Mouse (Mus musculus) stomach, embryonic 15.5 days (tissue): ENCODE data around the gene Acaca. TPM values are rescaled to one million over a fixed set of nuclear protein-coding genes. Genes with fewer than 3 reads are reported as not detected.

Source experiments
- ATAC-seq: fragments of 200-750 bp; cut with Nextera tagmentation; 2 replicates; pipeline ENCODE4 v1.8.0; 2017; ENCODE audit warnings: low read depth, moderate number of reproducible peaks, moderate TSS enrichment; ENCODE audit not compliant: insufficient read depth, low FRiP score
- H3K27ac ChIP-seq: fragments of 300-500 bp; sonication (generic); 2 replicates; pipeline ENCODE4 v1.5.1; 2015; ENCODE audit warnings: mild to moderate bottlenecking, inconsistent platforms
- H3K27me3 ChIP-seq: fragments of 300-500 bp; sonication (generic); replicated peaks from 2 replicates; pipeline ENCODE4 v1.6.1; 2015; ENCODE audit warnings: inconsistent platforms
- H3K36me3 ChIP-seq: fragments of 300-500 bp; sonication (generic); 2 replicates; pipeline ENCODE4 v1.6.1; 2015; ENCODE audit warnings: inconsistent platforms
- H3K4me1 ChIP-seq: fragments of 300-500 bp; sonication (generic); 2 replicates; pipeline ENCODE4 v1.6.1; 2015; ENCODE audit warnings: inconsistent platforms
- H3K4me2 ChIP-seq: fragments of 300-500 bp; sonication (generic); 2 replicates; pipeline ENCODE4 v1.6.1; 2015; ENCODE audit warnings: mild to moderate bottlenecking, inconsistent platforms
- H3K4me3 ChIP-seq: fragments of 300-500 bp; sonication (generic); replicated peaks from 2 replicates; pipeline ENCODE4 v1.5.1; 2015; ENCODE audit warnings: inconsistent platforms
- H3K9ac ChIP-seq: fragments of 300-500 bp; sonication (generic); 2 replicates; pipeline ENCODE4 v1.6.1; 2015; ENCODE audit warnings: inconsistent platforms
- H3K9me3 ChIP-seq: fragments of 300-500 bp; sonication (generic); 2 replicates; pipeline ENCODE4 v1.6.1; 2016; ENCODE audit warnings: inconsistent platforms
- WGBS: fragments of 180-500 bp; shearing (Covaris S2); methylation state at CpG from one replicate; pipeline ENCODE4 v1.1.7; 2015; 5-methylcytosine and 5-hydroxymethylcytosine counted together
- polyA plus RNA-seq: library from polyadenylated mRNA; unstranded; fragments of >200 nt; fragmentation: Nextera tagmentation; extraction: Ambion mirVana; gene quantifications from 2 replicates; pipeline ENCODE4 v1.2.1, GENCODE M21; 2015

The Acaca gene
- polyA plus RNA-seq, 1 experiment from 2014 or later = 14.2 TPM

- WGBS = 59% methylated on average over 2 of the region's 2 CpGs
- Histone ChIP-seq H3K9me3 (no peaks in the 10 kb centered on the region), H3K27me3 (no peaks in the 10 kb centered on the region), H3K4me2 (no peak overlapping the region), H3K9ac (no peak overlapping the region), H3K4me3 (no peak overlapping the region), H3K36me3 (peaks cover 29% of the 10 kb centered on the region), H3K27ac (no peak overlapping the region), H3K4me1 (no peaks in the 10 kb centered on the region)
- ATAC-seq = no peak
Measured at GRCm38 (mm10) chr11:84116221-84116620, 13.3 kb upstream of the Acaca start.

- Histone ChIP-seq H3K9ac (no peak overlapping the region), H3K27me3 (no peaks in the 10 kb centered on the region), H3K4me3 (no peak overlapping the region), H3K36me3 (peaks cover 33% of the 10 kb centered on the region), H3K4me1 (0 out of 2 replicates have a peak, but pooled peaks cover 6% of the 10 kb centered on the region), H3K9me3 (no peaks in the 10 kb centered on the region), H3K4me2 (no peak overlapping the region), H3K27ac (no peak overlapping the region)
- no peak for ATAC-seq
- WGBS = 81% methylated on average over 4 of the region's 4 CpGs
Measured at GRCm38 (mm10) chr11:84117431-84117830, 12.0 kb upstream of the Acaca start.

- H3K4me3 ChIP-seq = no peak overlapping the region
- H3K36me3 ChIP-seq = peaks cover 33% of the 10 kb centered on the region
- WGBS = 68% methylated on average over 12 of the region's 12 CpGs
- no peak overlapping the region for H3K4me2 ChIP-seq
- 0 out of 2 replicates have a peak, but pooled peaks cover 6% of the 10 kb centered on the region for H3K4me1 ChIP-seq
- no peaks in the 10 kb centered on the region for H3K9me3 ChIP-seq
- ATAC-seq = peak; percentile 65; the same call in 1 of the 2 replicates
- H3K27me3 ChIP-seq = no peaks in the 10 kb centered on the region
- H3K9ac ChIP-seq = no peak overlapping the region
- peak overlapping the region; percentile 35; the same call in 1 of the 2 replicates for H3K27ac ChIP-seq
Measured at GRCm38 (mm10) chr11:84121051-84121956, 8.2 kb upstream of the Acaca start.

GRCm38 (mm10) chr11:84127977-84128376 lies 1.5 kb upstream of the Acaca start:
- H3K9ac ChIP-seq = no peak overlapping the region
- no peak overlapping the region for H3K27ac ChIP-seq
- 78% methylated on average over 4 of the region's 4 CpGs for WGBS
- no peak overlapping the region for H3K4me2 ChIP-seq
- H3K4me3 ChIP-seq = no peak overlapping the region
- peaks cover 13% of the 10 kb centered on the region for H3K36me3 ChIP-seq
- H3K4me1 ChIP-seq = no peaks in the 10 kb centered on the region; the same call in 1 of the 2 replicates
- H3K27me3 ChIP-seq = no peaks in the 10 kb centered on the region
- no peaks in the 10 kb centered on the region for H3K9me3 ChIP-seq
- no peak for ATAC-seq

GRCm38 (mm10) chr11:84129799-84130185 lies 320 bp downstream of the Acaca start:
- H3K4me2 ChIP-seq = peak overlapping the region; percentile 84
- peaks cover 11% of the 10 kb centered on the region for H3K36me3 ChIP-seq
- no peaks in the 10 kb centered on the region; the same call in 1 of the 2 replicates for H3K4me1 ChIP-seq
- H3K27me3 ChIP-seq = no peaks in the 10 kb centered on the region
- WGBS = 6% methylated on average over 11 of the region's 11 CpGs
- no peaks in the 10 kb centered on the region for H3K9me3 ChIP-seq
- peak; percentile 12; the same call in 1 of the 2 replicates for ATAC-seq
- peak overlapping the region; percentile 85; the same call in 1 of the 2 replicates for H3K9ac ChIP-seq
- no peak overlapping the region for H3K27ac ChIP-seq
- peak overlapping the region; percentile 90 for H3K4me3 ChIP-seq

GRCm38 (mm10) chr11:84134331-84134860 lies 4.9 kb downstream of the Acaca start:
- no peak overlapping the region for H3K9ac ChIP-seq

GRCm38 (mm10) chr11:84136453-84136852 lies 7.0 kb downstream of the Acaca start:
- no peak overlapping the region for H3K9ac ChIP-seq
- no peaks in the 10 kb centered on the region for H3K4me1 ChIP-seq
- H3K9me3 ChIP-seq = no peaks in the 10 kb centered on the region
- ATAC-seq = no peak
- no peak overlapping the region for H3K4me2 ChIP-seq
- no peaks in the 10 kb centered on the region for H3K27me3 ChIP-seq
- no peak overlapping the region for H3K27ac ChIP-seq
- no peak overlapping the region for H3K4me3 ChIP-seq
- 86% methylated on average over 3 of the region's 3 CpGs for WGBS
- no peaks in the 10 kb centered on the region for H3K36me3 ChIP-seq

More at GRCm38 (mm10) chr11:84134331-84134860, 4.9 kb downstream of the Acaca start:
- H3K4me1 ChIP-seq = no peaks in the 10 kb centered on the region; the same call in 1 of the 2 replicates
- H3K4me3 ChIP-seq = no peak overlapping the region
- no peaks in the 10 kb centered on the region for H3K36me3 ChIP-seq
- H3K27me3 ChIP-seq = no peaks in the 10 kb centered on the region
- ATAC-seq = no peak
- no peak overlapping the region for H3K27ac ChIP-seq
- 86% methylated on average over 2 of the region's 2 CpGs for WGBS
- H3K9me3 ChIP-seq = no peaks in the 10 kb centered on the region
- H3K4me2 ChIP-seq = no peak overlapping the region

GRCm38 (mm10) chr11:84141752-84142151 lies 12.3 kb downstream of the Acaca start:
- H3K36me3 ChIP-seq = no peaks in the 10 kb centered on the region
- H3K9ac ChIP-seq = no peak overlapping the region
- no peak overlapping the region for H3K4me3 ChIP-seq
- H3K9me3 ChIP-seq = no peaks in the 10 kb centered on the region
- no peak for ATAC-seq
- 58% methylated on average over 2 of the region's 2 CpGs for WGBS
- no peaks in the 10 kb centered on the region for H3K27me3 ChIP-seq
- no peak overlapping the region for H3K4me2 ChIP-seq
- H3K4me1 ChIP-seq = no peaks in the 10 kb centered on the region
- H3K27ac ChIP-seq = no peak overlapping the region

- no peaks in the 10 kb centered on the region for H3K4me1 ChIP-seq
- H3K27ac ChIP-seq = no peak overlapping the region
- H3K9ac ChIP-seq = no peak overlapping the region
- ATAC-seq = no peak
- H3K4me3 ChIP-seq = no peak overlapping the region
- no peaks in the 10 kb centered on the region for H3K36me3 ChIP-seq
- WGBS = 71% methylated on average over 10 of the region's 10 CpGs
- H3K4me2 ChIP-seq = no peak overlapping the region
- no peaks in the 10 kb centered on the region for H3K9me3 ChIP-seq
- no peaks in the 10 kb centered on the region for H3K27me3 ChIP-seq
Measured at GRCm38 (mm10) chr11:84145201-84145798, 15.8 kb downstream of the Acaca start.

- no peak for ATAC-seq
- Histone ChIP-seq H3K4me2 (no peak overlapping the region), H3K27ac (no peak overlapping the region), H3K36me3 (no peaks in the 10 kb centered on the region), H3K9ac (no peak overlapping the region), H3K4me3 (no peak overlapping the region), H3K9me3 (no peaks in the 10 kb centered on the region), H3K4me1 (no peaks in the 10 kb centered on the region), H3K27me3 (no peaks in the 10 kb centered on the region)
- WGBS = 65% methylated on average over 3 of the region's 3 CpGs
Measured at GRCm38 (mm10) chr11:84146081-84146480, 16.6 kb downstream of the Acaca start.

GRCm38 (mm10) chr11:84150884-84151283 lies 21.4 kb downstream of the Acaca start:
- H3K4me3 ChIP-seq = no peak overlapping the region
- no peak overlapping the region for H3K9ac ChIP-seq
- no peaks in the 10 kb centered on the region for H3K9me3 ChIP-seq
- 65% methylated on average over 2 of the region's 2 CpGs for WGBS
- H3K4me2 ChIP-seq = no peak overlapping the region
- H3K27ac ChIP-seq = no peak overlapping the region
- H3K4me1 ChIP-seq = no peaks in the 10 kb centered on the region
- no peak for ATAC-seq
- no peaks in the 10 kb centered on the region for H3K36me3 ChIP-seq
- H3K27me3 ChIP-seq = no peaks in the 10 kb centered on the region
